Mouse (Mus musculus) neural tube, embryonic 12.5 days (tissue): ENCODE results near the gene Smco2. TPM values are rescaled to one million over a fixed set of nuclear protein-coding genes. Genes with fewer than 3 reads are reported as not detected.

Experiments used
- ATAC-seq: fragments of 200-750 bp; cut with Nextera tagmentation; 2 replicates; pipeline ENCODE4 v1.8.0; 2017; ENCODE audit warnings: low read depth, mild to moderate bottlenecking, moderate TSS enrichment, moderate library complexity; ENCODE audit not compliant: low FRiP score
- H3K27ac ChIP-seq: fragments of 300-500 bp; sonication (generic); 2 replicates; pipeline ENCODE4 v1.5.1; 2016
- H3K27me3 ChIP-seq: fragments of 300-500 bp; sonication (generic); replicated peaks from 2 replicates; pipeline ENCODE4 v1.6.1; 2016; ENCODE audit warnings: mild to moderate bottlenecking
- H3K36me3 ChIP-seq: fragments of 300-500 bp; sonication (generic); 2 replicates; pipeline ENCODE4 v1.6.1; 2016; ENCODE audit warnings: mild to moderate bottlenecking
- H3K4me1 ChIP-seq: fragments of 300-500 bp; sonication (generic); 2 replicates; pipeline ENCODE4 v1.6.1; 2016
- H3K4me2 ChIP-seq: fragments of 300-500 bp; sonication (generic); replicated peaks from 2 replicates; pipeline ENCODE4 v1.6.1; 2016; ENCODE audit warnings: mild to moderate bottlenecking
- H3K4me3 ChIP-seq: fragments of 300-500 bp; sonication (generic); 2 replicates; pipeline ENCODE4 v1.5.1; 2016
- H3K9ac ChIP-seq: fragments of 300-500 bp; sonication (generic); 2 replicates; pipeline ENCODE4 v1.6.1; 2016; ENCODE audit warnings: mild to moderate bottlenecking
- H3K9me3 ChIP-seq: fragments of 300-500 bp; sonication (generic); 2 replicates; pipeline ENCODE4 v1.6.1; 2016; ENCODE audit warnings: mild to moderate bottlenecking
- WGBS: fragments of 180-500 bp; shearing (Covaris S2); methylation state at CpG from one replicate; pipeline ENCODE4 v1.1.7; 2016; 5-methylcytosine and 5-hydroxymethylcytosine counted together
- polyA plus RNA-seq: library from polyadenylated mRNA; unstranded; fragments of >200 nt; fragmentation: Nextera tagmentation; extraction: Ambion mirVana; gene quantifications from 2 replicates; pipeline ENCODE4 v1.2.1, GENCODE M21; 2016

The Smco2 gene
- polyA plus RNA-seq, 1 experiment from 2014 or later = not detected

DNA sequence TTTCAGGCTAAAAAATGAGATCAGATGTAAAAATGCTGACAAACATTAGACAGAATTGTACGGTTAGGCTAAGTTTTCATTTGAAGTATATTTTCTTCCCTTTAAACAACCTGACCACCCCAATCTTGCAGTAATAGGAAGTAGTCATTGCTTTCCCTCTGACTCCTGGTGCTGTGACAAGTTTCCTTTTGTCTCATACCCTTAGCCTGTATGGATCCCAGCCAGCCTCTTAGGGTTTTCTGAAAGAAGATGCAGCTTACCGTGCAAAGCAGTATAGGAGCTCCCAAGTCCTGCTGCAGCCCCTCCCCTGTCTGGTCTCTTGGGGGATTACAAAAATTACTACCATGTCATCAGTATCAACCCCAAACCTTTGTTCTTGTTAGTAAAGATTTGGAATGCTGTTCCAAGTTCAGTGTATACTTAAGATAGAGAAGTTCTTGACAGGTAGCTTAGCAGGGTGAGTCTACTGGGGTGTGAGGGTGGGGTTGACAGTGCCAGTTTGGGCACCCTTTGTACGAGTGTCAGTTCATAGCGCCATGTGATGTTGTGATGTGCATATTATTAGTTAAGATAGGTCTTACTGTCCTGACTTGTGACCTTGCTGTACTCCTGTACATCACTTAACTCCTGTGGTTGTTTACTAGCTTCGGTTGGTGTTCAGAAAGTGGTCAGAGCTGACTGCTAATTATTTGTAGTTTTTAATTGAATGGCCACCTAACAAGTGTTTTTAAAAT is 57.3 kb downstream of the Smco2 start:
- WGBS = 83% methylated on average over 5 of the region's 5 CpGs
- Histone ChIP-seq H3K27me3 (no peaks in the 10 kb centered on the region), H3K4me1 (no peaks in the 10 kb centered on the region), H3K9ac (no peak overlapping the region), H3K36me3 (no peaks in the 10 kb centered on the region), H3K4me2 (no peak overlapping the region), H3K27ac (no peak overlapping the region), H3K9me3 (no peaks in the 10 kb centered on the region), H3K4me3 (no peak overlapping the region)
- no peak for ATAC-seq

- ATAC-seq = no peak
- Histone ChIP-seq H3K9me3 (no peaks in the 10 kb centered on the region), H3K4me1 (peaks cover under 1% of the 10 kb centered on the region), H3K4me3 (no peak overlapping the region), H3K9ac (no peak overlapping the region), H3K27ac (no peak overlapping the region), H3K27me3 (no peaks in the 10 kb centered on the region), H3K36me3 (no peaks in the 10 kb centered on the region), H3K4me2 (no peak overlapping the region)
- WGBS = 96% methylated on average over 1 of the region's 1 CpGs
Observed at GRCm38 (mm10) chr6:146907795-146908190, 57.9 kb downstream of the Smco2 start.

- Histone ChIP-seq H3K4me2 (no peak overlapping the region), H3K9ac (no peak overlapping the region), H3K4me1 (peaks cover 8% of the 10 kb centered on the region), H3K27me3 (no peaks in the 10 kb centered on the region), H3K36me3 (no peaks in the 10 kb centered on the region), H3K9me3 (no peaks in the 10 kb centered on the region), H3K4me3 (no peak overlapping the region), H3K27ac (no peak overlapping the region)
- WGBS = 75% methylated on average over 2 of the region's 2 CpGs
- ATAC-seq = no peak
Observed at GRCm38 (mm10) chr6:146908801-146909200, 58.9 kb downstream of the Smco2 start.

- Histone ChIP-seq H3K27ac (no peak overlapping the region), H3K9ac (no peak overlapping the region), H3K27me3 (no peaks in the 10 kb centered on the region), H3K4me1 (peaks cover 8% of the 10 kb centered on the region), H3K36me3 (no peaks in the 10 kb centered on the region), H3K4me3 (no peak overlapping the region), H3K9me3 (no peaks in the 10 kb centered on the region), H3K4me2 (no peak overlapping the region)
- 84% methylated on average over 5 of the region's 5 CpGs for WGBS
- ATAC-seq = no peak
Observed at GRCm38 (mm10) chr6:146909725-146910489, 60.0 kb downstream of the Smco2 start.

- no peaks in the 10 kb centered on the region for H3K9me3 ChIP-seq
- no peak for ATAC-seq
Observed at GRCm38 (mm10) chr6:146910801-146911200, 60.9 kb downstream of the Smco2 start.

GRCm38 (mm10) chr6:146912835-146913488 is 63.1 kb downstream of the Smco2 start:
- Histone ChIP-seq H3K27ac (no peak overlapping the region), H3K4me2 (no peak overlapping the region), H3K4me1 (peaks cover 8% of the 10 kb centered on the region), H3K9me3 (no peaks in the 10 kb centered on the region), H3K9ac (no peak overlapping the region), H3K4me3 (no peak overlapping the region), H3K27me3 (no peaks in the 10 kb centered on the region), H3K36me3 (no peaks in the 10 kb centered on the region)
- no peak for ATAC-seq
- 8% methylated on average over 3 of the region's 3 CpGs for WGBS

More at GRCm38 (mm10) chr6:146910801-146911200, 60.9 kb downstream of the Smco2 start:
- no peak overlapping the region for H3K9ac ChIP-seq
- no peak overlapping the region for H3K4me2 ChIP-seq
- H3K4me1 ChIP-seq = peaks cover 8% of the 10 kb centered on the region
- H3K4me3 ChIP-seq = no peak overlapping the region
- H3K27me3 ChIP-seq = no peaks in the 10 kb centered on the region
- 83% methylated on average over 2 of the region's 2 CpGs for WGBS
- H3K36me3 ChIP-seq = no peaks in the 10 kb centered on the region
- H3K27ac ChIP-seq = no peak overlapping the region

DNA sequence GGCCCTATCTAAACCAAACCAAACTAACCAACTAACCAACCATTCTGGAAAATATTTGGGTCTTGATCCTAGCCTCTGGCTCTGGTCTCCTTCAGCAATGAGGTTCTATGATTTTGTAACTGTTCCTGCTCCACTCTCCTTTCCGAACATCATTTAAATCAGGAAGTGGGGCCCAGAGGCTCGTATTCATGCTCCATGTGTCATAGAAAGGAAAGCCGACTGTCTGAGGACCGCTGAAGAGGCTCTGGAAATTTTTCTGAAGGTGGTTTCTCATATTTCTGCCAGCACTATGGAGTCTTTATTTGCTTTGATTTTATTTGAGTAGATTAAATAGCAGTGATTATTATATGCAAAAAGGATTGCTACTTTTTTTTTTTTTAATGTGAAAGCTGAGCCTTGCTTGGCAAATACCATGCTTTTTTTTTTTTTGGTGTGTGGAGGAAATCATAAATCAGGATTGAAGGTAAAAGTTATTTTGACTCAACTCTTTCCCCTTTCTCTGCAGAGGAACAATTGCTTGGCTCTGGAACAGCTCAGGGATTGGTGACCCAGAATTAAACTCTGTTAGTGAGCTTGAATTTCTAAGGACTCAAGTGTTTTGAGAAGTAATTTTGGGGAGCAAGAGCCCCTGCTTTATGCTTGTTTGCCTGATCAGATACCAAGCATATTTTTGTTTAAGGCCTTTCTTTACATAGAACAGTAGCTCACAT is 63.7 kb downstream of the Smco2 start:
- 65% methylated on average over 4 of the region's 4 CpGs for WGBS
- H3K27ac ChIP-seq = no peak overlapping the region
- H3K4me2 ChIP-seq = no peak overlapping the region
- no peak overlapping the region for H3K4me3 ChIP-seq
- no peak for ATAC-seq
- no peaks in the 10 kb centered on the region for H3K27me3 ChIP-seq
- H3K4me1 ChIP-seq = peaks cover 8% of the 10 kb centered on the region
- H3K36me3 ChIP-seq = no peaks in the 10 kb centered on the region
- H3K9ac ChIP-seq = no peak overlapping the region
- no peaks in the 10 kb centered on the region for H3K9me3 ChIP-seq

DNA sequence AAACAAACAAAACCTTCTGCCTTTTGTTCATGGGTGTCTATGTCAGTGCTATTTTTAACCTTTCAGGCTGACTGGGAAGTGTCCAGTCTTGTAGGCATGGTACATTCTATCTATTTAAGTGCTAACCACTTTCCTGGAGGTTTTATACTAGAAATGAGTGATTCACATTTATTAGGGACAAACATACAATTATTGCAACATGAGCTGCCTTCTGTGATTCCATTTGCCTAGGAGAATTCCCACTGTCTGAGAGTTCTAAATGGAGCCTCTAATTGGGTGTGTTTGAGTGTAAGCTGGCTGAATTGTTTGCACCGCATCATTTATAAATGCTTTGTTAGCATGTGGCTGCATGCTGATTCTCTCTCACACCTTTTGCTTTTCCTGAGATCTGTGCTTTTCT is 65.9 kb downstream of the Smco2 start:
- H3K36me3 ChIP-seq = no peaks in the 10 kb centered on the region
- no peaks in the 10 kb centered on the region for H3K27me3 ChIP-seq
- H3K9ac ChIP-seq = no peak overlapping the region
- no peaks in the 10 kb centered on the region for H3K9me3 ChIP-seq
- H3K27ac ChIP-seq = no peak overlapping the region
- no peak for ATAC-seq
- peaks cover 8% of the 10 kb centered on the region for H3K4me1 ChIP-seq
- H3K4me2 ChIP-seq = no peak overlapping the region
- WGBS = 85% methylated on average over 1 of the region's 1 CpGs
- H3K4me3 ChIP-seq = no peak overlapping the region

DNA sequence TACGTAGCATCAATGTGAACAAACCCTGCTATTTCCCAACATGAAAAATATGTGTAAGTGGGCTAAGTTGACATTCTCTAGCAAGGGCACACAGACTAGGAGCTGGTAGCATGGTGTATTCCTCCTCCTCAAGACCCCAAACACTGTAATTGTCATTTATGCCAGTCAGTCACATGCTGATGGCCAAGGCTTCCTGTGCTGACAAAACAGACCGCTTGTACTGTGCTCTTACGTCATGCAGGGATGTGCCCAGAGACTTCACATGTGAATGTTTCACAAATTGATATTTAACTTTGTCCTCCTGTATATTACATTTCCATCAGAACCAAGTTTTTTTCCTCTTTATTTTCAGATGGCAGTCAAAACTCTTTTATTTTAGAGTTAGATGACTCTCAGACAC is 67.5 kb downstream of the Smco2 start:
- peaks cover 8% of the 10 kb centered on the region for H3K4me1 ChIP-seq
- no peaks in the 10 kb centered on the region for H3K36me3 ChIP-seq
- H3K4me2 ChIP-seq = no peak overlapping the region
- H3K9ac ChIP-seq = no peak overlapping the region
- no peaks in the 10 kb centered on the region for H3K9me3 ChIP-seq
- ATAC-seq = no peak
- no peak overlapping the region for H3K4me3 ChIP-seq
- H3K27ac ChIP-seq = no peak overlapping the region
- 83% methylated on average over 3 of the region's 3 CpGs for WGBS
- no peaks in the 10 kb centered on the region for H3K27me3 ChIP-seq

DNA sequence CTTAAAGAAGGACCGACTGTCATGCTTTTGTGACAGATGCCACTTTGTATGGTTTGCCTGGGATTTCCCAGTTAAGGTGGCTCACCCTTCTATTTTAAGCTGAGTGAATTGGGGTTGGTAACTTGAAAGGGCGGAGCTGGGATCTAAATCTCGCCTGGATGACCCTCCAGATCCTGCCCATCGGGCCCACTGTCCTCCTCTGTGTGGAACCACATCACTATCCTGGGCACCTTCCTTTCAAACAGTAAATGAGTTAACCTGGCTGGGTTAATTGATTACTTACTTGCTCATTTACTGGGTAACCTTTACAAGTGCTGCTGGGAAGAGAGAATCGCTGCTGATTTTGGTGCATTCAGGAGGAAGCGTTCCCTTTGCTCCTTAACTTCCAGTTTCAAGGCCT is 68.4 kb downstream of the Smco2 start:
- no peak overlapping the region for H3K4me2 ChIP-seq
- no peak overlapping the region for H3K9ac ChIP-seq
- no peak for ATAC-seq
- 88% methylated on average over 6 of the region's 6 CpGs for WGBS
- H3K4me3 ChIP-seq = no peak overlapping the region
- no peaks in the 10 kb centered on the region for H3K36me3 ChIP-seq
- peaks cover 2% of the 10 kb centered on the region for H3K4me1 ChIP-seq
- H3K27me3 ChIP-seq = no peaks in the 10 kb centered on the region
- H3K9me3 ChIP-seq = no peaks in the 10 kb centered on the region
- H3K27ac ChIP-seq = no peak overlapping the region
